Mouse (Mus musculus) small intestine, adult 2 months (tissue): ENCODE results near the gene 3830406C13Rik.

Source experiments
- CTCF ChIP-seq: fragments of 200-500 bp; IDR thresholded peaks from 2 replicates; pipeline ENCODE4 v1.5.1; 2012; ENCODE audit warnings: low read depth, mild to moderate bottlenecking, control low read depth, inconsistent platforms, low read length, moderate library complexity, mixed read lengths; ENCODE audit not compliant: insufficient replicate concordance, insufficient read length; ENCODE audit errors: extremely low read depth
- POLR2A ChIP-seq: fragments of 200-500 bp; IDR thresholded peaks from 2 replicates; pipeline ENCODE4 v1.6.1; 2012; ENCODE audit warnings: low read depth, mild to moderate bottlenecking, control low read depth, inconsistent platforms, low read length, moderate library complexity

GRCm38 (mm10) chr14:12300275-12300674 lies 16.3 kb downstream of the 3830406C13Rik start:
- no peak for TF ChIP-seq CTCF
- no peak for TF ChIP-seq POLR2A
